Mouse (Mus musculus) thymus, adult 2 months (tissue): ENCODE results near the gene Zmym4. TPM values are rescaled to one million over a fixed set of nuclear protein-coding genes. Genes with fewer than 3 reads are reported as not detected.
"Not testable (repeated sequence)": the region's sequence is repeated elsewhere in the genome, so short reads cannot be mapped to it uniquely, and the experiment has no call there.

ENCODE experiments used
- DNase-seq: peaks from one replicate; pipeline ENCODE4 v3.0.0; 2021
- H3K27ac ChIP-seq: fragments of 200-500 bp; 2 replicates; pipeline ENCODE4 v1.5.1; 2012; ENCODE audit warnings: low read length, control low read depth; ENCODE audit not compliant: control insufficient read depth, insufficient read depth
- H3K27me3 ChIP-seq: fragments of 200-500 bp; 2 replicates; pipeline ENCODE4 v1.6.1; 2012; ENCODE audit warnings: mild to moderate bottlenecking, low read length, moderate library complexity, mixed read lengths; ENCODE audit not compliant: control insufficient read depth, insufficient read depth
- H3K36me3 ChIP-seq: fragments of 200-500 bp; 2 replicates; pipeline ENCODE4 v1.6.1; 2012; ENCODE audit warnings: mild to moderate bottlenecking, low read length, moderate library complexity; ENCODE audit not compliant: control insufficient read depth, insufficient read depth
- H3K4me1 ChIP-seq: fragments of 200-500 bp; replicated peaks from 2 replicates; pipeline ENCODE4 v1.6.1; 2012; ENCODE audit warnings: low read length; ENCODE audit not compliant: control insufficient read depth, insufficient read depth
- H3K4me3 ChIP-seq: fragments of 200-500 bp; 2 replicates; pipeline ENCODE4 v1.5.1; 2012; ENCODE audit warnings: mild to moderate bottlenecking, low read length, control low read depth, moderate library complexity; ENCODE audit not compliant: control insufficient read depth, insufficient read depth
- CTCF ChIP-seq: fragments of 200-500 bp; IDR thresholded peaks from 2 replicates; pipeline ENCODE4 v1.5.1; 2012; ENCODE audit warnings: mild to moderate bottlenecking, control low read depth, low read length, moderate library complexity, borderline replicate concordance; ENCODE audit not compliant: control insufficient read depth, poor library complexity, insufficient read depth; ENCODE audit errors: extremely low read depth
- POLR2A ChIP-seq: fragments of 200-500 bp; IDR thresholded peaks from 2 replicates; pipeline ENCODE4 v1.6.1; 2012; ENCODE audit warnings: mild to moderate bottlenecking, low read length, control low read depth, moderate library complexity; ENCODE audit not compliant: control insufficient read depth, poor library complexity, insufficient read depth; ENCODE audit errors: extremely low read depth
- WGBS: fragments of 180-500 bp; shearing (Covaris S2); methylation state at CpG from one replicate; pipeline ENCODE4 v1.1.7; 2018; 5-methylcytosine and 5-hydroxymethylcytosine counted together
- polyA plus RNA-seq: library from polyadenylated mRNA; depleted of rRNA; stranded (reverse); fragments of >200 nt; gene quantifications from 2 replicates; pipeline ENCODE4 v1.2.3, GENCODE M21; 2012

Gene Zmym4
- polyA plus RNA-seq, 1 experiment: 8.9 TPM

- DNase-seq: peak; percentile 30
- H3K36me3 ChIP-seq: no peaks in the 10 kb centered on the region
- TF ChIP-seq POLR2A: no peak
- no peak for TF ChIP-seq CTCF
- no peaks in the 10 kb centered on the region for H3K27me3 ChIP-seq
- no peaks in the 10 kb centered on the region for H3K4me1 ChIP-seq
- no peak overlapping the region for H3K4me3 ChIP-seq
- WGBS: 71% methylated on average over 5 of the region's 5 CpGs
- H3K27ac ChIP-seq: no peak overlapping the region
Measured at GRCm38 (mm10) chr4:126992356-126992755, 24.4 kb upstream of the Zmym4 start.

DNA sequence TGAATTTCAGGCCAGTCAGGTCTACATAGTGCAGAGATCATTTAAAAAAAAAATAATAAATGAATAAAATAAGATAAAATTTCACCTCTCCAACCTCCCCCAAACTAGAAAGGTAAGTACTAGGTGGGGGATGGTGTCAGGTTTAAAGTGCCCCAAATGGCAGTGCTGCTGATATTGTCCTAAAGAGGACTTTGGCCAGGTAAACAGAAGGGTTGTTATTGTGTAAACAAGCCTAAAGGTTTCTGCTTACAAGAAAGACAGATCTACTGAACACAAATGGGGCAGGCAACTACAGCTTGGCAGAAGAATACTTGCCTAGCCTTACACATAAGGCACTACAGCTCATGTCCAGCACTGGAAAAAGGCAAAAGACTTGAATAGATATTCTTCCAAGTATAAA lies 22.6 kb upstream of the Zmym4 start:
- TF ChIP-seq POLR2A: no peak
- no peak for TF ChIP-seq CTCF

DNA sequence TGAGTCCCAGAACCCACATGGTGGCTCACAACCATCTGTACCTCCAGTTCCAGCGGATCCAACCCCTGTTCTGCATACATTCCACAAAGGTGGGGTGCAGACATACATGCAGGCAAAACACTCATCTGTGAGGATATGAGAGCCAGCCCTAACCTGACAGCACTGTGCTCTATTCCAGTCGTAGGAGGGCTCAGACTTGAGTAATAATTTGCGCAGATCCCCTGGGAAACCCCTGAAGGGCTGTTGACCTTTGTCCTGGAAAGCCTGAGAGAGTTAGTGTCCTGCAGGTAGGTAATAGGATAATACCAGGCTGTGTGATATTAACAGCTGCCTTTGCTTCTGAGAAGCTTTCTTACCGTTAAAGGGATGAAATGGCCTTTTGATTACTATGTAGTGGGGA lies 20.6 kb upstream of the Zmym4 start:
- no peak for TF ChIP-seq CTCF
- no peak for TF ChIP-seq POLR2A
- H3K27ac ChIP-seq: no peak overlapping the region
- 94% methylated on average over 4 of the region's 4 CpGs for WGBS

More for the DNA sequence above, 22.6 kb upstream of the Zmym4 start:
- Histone ChIP-seq H3K27ac (no peak overlapping the region), H3K4me1 (no peaks in the 10 kb centered on the region), H3K4me3 (no peak overlapping the region), H3K36me3 (no peaks in the 10 kb centered on the region), H3K27me3 (no peaks in the 10 kb centered on the region)
- DNase-seq: no peak

GRCm38 (mm10) chr4:126986768-126987167 lies 18.8 kb upstream of the Zmym4 start:
- DNase-seq: no peak
- Histone ChIP-seq H3K4me1 (no peaks in the 10 kb centered on the region), H3K36me3 (no peaks in the 10 kb centered on the region), H3K27me3 (no peaks in the 10 kb centered on the region), H3K4me3 (no peak overlapping the region), H3K27ac (no peak overlapping the region)
- WGBS: 88% methylated on average over 5 of the region's 5 CpGs
- no peak for TF ChIP-seq CTCF
- no peak for TF ChIP-seq POLR2A

More for the DNA sequence above, 20.6 kb upstream of the Zmym4 start:
- DNase-seq: no peak
- no peak overlapping the region for H3K4me3 ChIP-seq
- no peaks in the 10 kb centered on the region for H3K36me3 ChIP-seq
- no peaks in the 10 kb centered on the region for H3K4me1 ChIP-seq
- H3K27me3 ChIP-seq: no peaks in the 10 kb centered on the region

- not testable (repeated sequence) for H3K4me3 ChIP-seq, H3K36me3 ChIP-seq, H3K4me1 ChIP-seq, DNase-seq, H3K27ac ChIP-seq, H3K27me3 ChIP-seq
- 80% methylated on average over 13 of the region's 13 CpGs for WGBS
Measured at GRCm38 (mm10) chr4:126983736-126984525, 16.0 kb upstream of the Zmym4 start.

GRCm38 (mm10) chr4:126983321-126983720 lies 15.4 kb upstream of the Zmym4 start:
- Histone ChIP-seq H3K4me1 (no peaks in the 10 kb centered on the region), H3K4me3 (no peak overlapping the region), H3K27me3 (no peaks in the 10 kb centered on the region), H3K36me3 (no peaks in the 10 kb centered on the region), H3K27ac (no peak overlapping the region)
- TF ChIP-seq CTCF: no peak
- no peak for TF ChIP-seq POLR2A
- 78% methylated on average over 3 of the region's 3 CpGs for WGBS
- DNase-seq: no peak

GRCm38 (mm10) chr4:126978706-126979105 lies 10.8 kb upstream of the Zmym4 start:
- Histone ChIP-seq H3K27me3 (no peaks in the 10 kb centered on the region), H3K4me3 (no peak overlapping the region), H3K36me3 (no peaks in the 10 kb centered on the region), H3K27ac (no peak overlapping the region), H3K4me1 (no peaks in the 10 kb centered on the region)
- TF ChIP-seq CTCF: no peak
- DNase-seq: no peak
- WGBS: 91% methylated on average over 3 of the region's 3 CpGs
